Mouse (Mus musculus) CD4-positive, CD25-positive, alpha-beta regulatory T cell, adult 2 months (primary cell): ENCODE data around the gene Ntng1.

Experiments used
- DNase-seq: peaks from one replicate; pipeline ENCODE4 v3.0.0-alpha.2; 2012; ENCODE audit warnings: low read depth, low spot score

Gene Ntng1

GRCm38 (mm10) chr3:110055433-110055832, 88.4 kb downstream of the Ntng1 start:
- no peak for DNase-seq

DNA sequence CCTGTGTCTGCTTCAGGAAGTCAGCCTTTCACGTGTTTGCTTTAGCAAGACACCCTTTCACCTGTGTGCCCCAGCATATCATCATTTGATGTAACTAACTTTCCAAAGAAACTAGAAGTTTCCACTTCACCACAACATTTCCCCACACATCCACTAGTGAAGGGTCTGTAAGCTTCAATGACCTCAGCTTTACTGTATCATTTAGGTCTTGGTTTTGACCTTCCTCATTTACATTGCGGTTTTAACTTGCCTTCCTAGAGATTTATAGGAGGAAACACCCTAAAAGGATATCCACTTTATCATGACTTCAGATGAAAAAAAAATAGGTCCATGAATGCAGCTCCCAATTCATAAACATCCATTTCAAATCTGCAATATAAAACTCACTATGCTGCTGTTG, 89.7 kb downstream of the Ntng1 start:
- DNase-seq, result no peak

GRCm38 (mm10) chr3:110048152-110048551, 95.7 kb downstream of the Ntng1 start:
- no peak for DNase-seq

DNA sequence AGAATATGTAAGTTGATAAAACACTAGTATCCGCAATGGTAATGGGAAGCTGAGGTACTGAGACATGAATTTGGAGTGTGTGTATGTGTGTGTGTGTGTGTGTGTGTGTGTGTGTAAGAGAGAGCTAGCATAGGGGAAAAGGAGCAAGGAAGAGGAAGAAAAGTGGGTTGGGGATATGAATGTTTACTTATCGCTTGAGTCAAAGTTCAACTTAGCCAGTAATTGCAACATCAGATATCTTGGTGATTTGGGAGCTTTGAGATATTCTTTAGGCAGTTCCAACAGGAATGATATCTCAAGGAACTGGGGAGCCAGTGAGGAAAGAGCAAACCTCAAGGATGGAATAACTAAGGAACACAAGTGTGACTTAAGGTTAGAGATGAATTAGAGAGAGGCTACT, 97.1 kb downstream of the Ntng1 start:
- no peak for DNase-seq

DNA sequence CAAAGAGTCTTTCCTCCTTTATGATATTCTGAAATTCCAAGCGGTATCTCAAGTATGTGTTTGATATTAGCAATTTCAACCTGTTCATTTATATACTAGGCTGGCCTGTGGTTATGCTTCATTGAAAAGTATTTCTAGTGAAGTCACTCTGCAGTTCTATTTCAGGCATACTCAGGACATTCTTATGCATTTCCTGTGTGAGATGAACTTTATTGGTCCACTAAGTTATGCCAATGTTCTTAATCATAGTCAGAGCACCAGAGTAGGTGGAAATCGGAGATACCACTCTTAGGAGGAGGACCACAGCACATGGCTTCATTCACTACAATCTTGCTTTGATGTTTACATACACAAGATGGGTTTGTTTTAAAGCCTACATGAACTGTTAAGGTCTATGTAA, 99.6 kb downstream of the Ntng1 start:
- no peak for DNase-seq

DNA sequence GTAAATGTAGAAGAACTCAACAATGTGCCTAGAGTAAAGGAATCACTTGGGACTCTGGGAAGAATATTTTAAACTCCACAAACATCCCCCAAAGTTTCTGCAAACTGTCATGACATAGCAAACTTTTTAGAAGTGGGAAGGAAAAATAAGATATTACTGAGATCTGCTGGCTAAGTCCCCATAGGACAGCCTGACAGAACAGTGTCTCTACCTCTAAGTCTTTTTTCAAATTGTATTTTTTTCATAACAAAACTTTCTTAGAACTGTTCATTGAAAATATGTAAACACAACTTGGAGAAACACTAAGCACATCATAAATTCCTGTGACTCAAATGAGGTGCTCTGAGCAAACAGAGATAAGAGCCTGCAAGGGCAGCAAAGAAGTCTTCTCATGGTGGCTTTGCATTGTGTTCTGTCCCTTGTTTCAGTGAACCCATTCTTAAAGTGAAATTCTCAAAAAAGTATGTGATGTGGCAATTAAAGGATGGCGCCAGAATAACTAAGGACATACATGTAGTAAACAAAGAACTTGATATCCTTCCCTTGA, 100.1 kb downstream of the Ntng1 start:
- no peak for DNase-seq

GRCm38 (mm10) chr3:110022783-110023599, 120.8 kb downstream of the Ntng1 start:
- DNase-seq, result no peak

DNA sequence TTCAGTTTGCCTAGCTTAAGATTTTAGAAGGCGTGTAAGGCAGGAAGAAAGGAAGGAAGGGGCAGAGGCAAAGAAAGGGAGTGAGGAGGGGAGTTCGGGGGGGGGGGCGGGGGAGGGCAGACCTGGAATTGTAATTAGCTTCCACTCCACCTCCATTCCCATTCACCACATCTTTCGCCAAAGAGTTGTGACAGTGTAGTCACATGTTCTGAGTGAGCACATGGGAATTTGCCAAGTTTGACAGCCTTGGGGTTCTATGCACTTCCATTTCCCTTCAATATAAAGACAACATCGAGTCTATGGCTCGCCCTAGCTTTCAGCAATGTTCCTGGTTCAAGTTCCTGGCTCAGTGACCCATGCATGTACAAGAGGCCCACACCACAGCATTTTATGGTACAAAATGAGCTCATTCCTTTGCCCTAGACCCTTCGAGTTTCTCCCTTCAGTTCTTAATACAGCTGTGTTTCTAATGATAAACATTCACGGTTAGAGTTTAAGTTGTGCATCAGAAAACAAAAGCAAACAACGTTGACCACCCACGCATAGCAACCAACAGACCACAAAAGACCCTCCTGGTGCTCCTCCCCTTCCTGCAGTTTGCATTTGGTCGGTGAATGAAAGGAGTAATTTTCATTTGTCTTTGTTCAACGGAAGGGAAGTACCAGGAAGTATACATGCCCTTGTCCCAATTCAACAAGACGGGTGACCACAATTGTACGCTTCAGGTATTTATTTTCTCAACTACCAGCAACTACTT, 132.8 kb downstream of the Ntng1 start:
- DNase-seq, result no peak

- DNase-seq, result no peak
Measured at GRCm38 (mm10) chr3:110010441-110010840, 133.4 kb downstream of the Ntng1 start.

DNA sequence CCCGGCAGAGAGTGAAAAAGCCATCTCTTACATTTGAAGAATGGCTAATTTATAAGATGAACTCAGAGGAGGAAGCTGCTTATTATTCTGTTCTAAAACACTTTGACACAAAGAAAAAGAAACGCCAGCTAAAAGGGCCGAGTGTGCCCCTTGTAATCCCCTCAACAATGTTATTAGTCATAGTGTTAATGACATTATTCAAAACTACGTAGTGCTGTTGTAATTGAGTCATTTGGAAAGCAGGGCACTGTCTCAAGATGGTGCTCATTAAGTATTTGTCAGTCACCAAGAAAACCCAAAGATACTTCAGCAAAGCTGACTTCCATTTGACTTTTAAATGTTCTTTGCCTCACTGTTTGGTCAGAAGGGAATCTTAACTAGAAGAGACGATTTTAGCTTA, 143.5 kb downstream of the Ntng1 start:
- DNase-seq, result no peak

DNA sequence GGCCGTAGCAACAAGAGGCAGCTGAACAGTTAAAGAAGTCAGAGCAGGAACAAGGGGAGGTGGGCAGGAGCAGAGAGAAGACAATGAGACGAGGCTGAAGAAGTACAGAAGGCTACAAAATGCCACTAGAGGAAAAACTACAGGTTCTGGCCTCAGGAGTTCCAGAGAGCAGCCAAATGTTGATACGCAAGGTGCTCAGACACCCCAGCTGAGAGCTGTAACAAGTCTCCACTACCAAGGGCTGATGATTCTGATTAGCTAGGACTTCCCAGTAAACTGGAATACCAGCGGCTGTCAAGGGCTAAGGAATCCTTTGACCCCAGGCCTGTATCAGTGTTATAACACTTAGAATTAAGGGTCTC, 148.2 kb downstream of the Ntng1 start:
- DNase-seq, result no peak

- no peak for DNase-seq
Measured at GRCm38 (mm10) chr3:109994978-109995662, 148.7 kb downstream of the Ntng1 start.

- no peak for DNase-seq
Measured at GRCm38 (mm10) chr3:109984086-109984485, 159.7 kb downstream of the Ntng1 start.

GRCm38 (mm10) chr3:109977614-109978013, 166.2 kb downstream of the Ntng1 start:
- no peak for DNase-seq

GRCm38 (mm10) chr3:109975106-109975505, 168.7 kb downstream of the Ntng1 start:
- no peak for DNase-seq

- no peak for DNase-seq
Measured at GRCm38 (mm10) chr3:109971465-109971864, 172.3 kb downstream of the Ntng1 start.

- DNase-seq, result no peak
Measured at GRCm38 (mm10) chr3:109970181-109970580, 173.6 kb downstream of the Ntng1 start.

DNA sequence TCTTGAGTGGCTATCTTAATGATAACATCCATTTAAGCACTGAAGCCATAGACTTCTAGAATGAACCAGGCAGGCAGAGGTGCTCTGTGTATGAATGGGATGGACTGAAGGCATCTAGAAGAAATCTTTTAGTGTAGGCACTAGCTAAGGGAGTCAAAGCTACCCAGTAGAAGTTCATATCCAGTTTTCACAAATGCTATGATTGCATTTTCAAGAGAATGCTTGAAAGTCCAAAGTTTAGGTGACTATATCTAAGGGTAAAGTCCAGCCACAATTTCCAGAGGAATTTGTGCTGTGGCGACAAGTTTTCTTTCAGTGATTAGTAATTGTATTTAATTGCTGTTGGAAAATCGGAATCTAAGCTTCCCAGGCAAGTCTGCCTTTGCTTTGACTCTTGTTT, 181.2 kb downstream of the Ntng1 start:
- DNase-seq, result no peak

DNA sequence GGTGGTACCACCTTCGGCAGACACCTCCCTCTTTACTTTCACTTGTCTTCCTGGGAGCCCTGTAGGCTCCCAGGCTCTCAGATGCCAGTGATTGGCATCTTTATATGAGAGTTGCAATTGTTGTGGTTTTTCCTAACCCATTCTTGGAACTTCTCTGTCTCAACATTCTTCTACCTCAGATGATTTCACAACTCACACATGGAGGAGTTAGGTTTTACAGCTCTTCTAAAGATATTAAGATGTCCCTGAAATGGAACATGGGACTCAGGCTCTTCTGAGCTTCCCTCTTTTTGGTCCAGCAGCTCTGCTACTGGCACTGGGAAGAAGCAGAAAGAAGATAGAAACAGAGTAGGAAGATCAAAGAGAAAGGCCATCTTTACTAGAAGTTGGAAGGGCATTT, 200.9 kb downstream of the Ntng1 start:
- no peak for DNase-seq

DNA sequence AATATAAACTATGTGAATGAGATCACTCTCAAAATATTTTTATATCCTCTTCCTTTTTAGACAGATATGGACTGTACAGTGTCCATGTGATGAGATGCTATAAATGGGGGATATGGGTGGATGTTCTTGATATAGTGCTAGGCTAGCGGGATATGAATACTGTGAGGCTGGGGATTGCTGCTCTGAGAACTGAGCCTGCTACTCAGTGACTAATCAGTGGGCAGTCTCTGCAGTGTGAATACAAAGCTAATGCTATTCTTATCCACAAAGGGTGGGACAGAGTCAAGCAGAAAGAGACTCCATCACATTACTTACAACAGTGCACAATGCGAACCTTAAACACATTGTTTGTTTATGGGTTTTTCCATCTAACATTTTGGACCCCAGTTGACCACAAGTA, 206.2 kb downstream of the Ntng1 start:
- DNase-seq, result no peak

GRCm38 (mm10) chr3:109936275-109936674, 207.5 kb downstream of the Ntng1 start:
- DNase-seq, result no peak

- no peak for DNase-seq
Measured at GRCm38 (mm10) chr3:109932261-109932660, 211.6 kb downstream of the Ntng1 start.
